Mouse (Mus musculus) ovary, postnatal 36 days (tissue): ENCODE measurements around the gene Tmem200a.
A peak's percentile ranks its signal among the peaks of the same experiment; 100 is the strongest.

Experiments used
- DNase-seq: peaks from one replicate; pipeline ENCODE4 v3.0.0; 2022; ENCODE audit warnings: low spot score, mixed read lengths

The Tmem200a gene

GRCm38 (mm10) chr10:26078521-26079142, at the start of gene Tmem200a:
TSS of gene Tmem200a (minus strand) at chr10:26079052.
- DNase-seq: peak; percentile 44

GRCm38 (mm10) chr10:26119822-26120183, 41.0 kb upstream of the Tmem200a start:
- no peak for DNase-seq

- DNase-seq: no peak
Observed at GRCm38 (mm10) chr10:26119067-26119821, 40.4 kb upstream of the Tmem200a start.

DNA sequence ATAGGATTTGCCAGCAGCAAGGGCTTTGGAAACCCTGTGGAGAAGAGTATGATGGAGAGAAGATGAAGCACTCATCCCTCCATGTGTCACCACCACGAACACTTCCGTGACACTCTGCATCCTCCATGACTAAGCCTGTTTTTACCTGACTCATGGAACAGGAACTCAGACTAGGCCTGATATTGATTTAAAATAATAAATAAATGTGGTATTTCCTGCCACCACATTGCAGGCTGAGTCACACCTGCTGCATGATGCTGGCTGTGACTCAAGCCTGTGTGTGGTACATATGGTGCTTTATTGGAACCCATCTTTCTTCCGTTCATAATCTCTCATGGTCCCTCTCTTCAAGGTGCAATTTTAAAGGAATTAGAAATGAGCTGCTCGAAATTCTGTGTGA, 35.6 kb upstream of the Tmem200a start:
- no peak for DNase-seq

GRCm38 (mm10) chr10:26103330-26103982, 24.6 kb upstream of the Tmem200a start:
- no peak for DNase-seq

DNA sequence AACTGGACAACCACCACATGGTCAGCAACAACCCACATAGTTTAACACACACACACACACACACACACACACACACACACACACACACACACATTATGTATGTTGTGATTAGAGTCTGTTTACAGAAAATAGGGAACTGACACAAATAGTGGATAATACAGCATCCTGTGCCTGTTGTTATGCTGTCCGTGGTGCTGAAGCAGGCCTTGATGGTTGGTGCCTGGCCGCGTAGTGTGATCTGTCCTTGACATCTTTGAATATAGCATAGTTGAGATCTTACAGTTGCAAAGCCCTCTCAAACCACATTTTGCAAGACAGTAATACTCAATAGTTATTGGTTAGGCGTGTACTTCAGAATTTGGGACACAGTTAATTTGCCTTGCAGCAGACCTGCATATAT, 3.2 kb upstream of the Tmem200a start:
- peak; percentile 6 for DNase-seq

DNA sequence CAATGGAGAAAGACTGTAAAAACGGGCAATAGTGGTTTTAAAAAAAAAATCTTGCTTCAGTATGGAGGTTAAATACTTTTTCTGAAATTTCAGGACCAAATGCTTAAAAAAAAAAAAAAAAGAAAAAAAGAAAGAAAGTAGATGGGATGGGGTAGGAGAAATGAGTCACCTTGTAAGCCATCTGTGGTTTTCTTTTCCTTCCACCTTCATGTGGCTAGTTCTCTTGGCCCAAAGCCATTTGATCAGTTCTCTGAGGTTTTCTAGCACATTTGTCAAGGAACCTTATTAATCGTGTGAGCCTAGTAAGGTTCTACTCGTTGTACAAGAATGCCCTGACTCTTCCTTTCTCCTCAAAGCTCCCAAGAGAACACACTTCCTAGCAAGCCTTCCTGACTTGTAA, 826 bp upstream of the Tmem200a start:
- no peak for DNase-seq

DNA sequence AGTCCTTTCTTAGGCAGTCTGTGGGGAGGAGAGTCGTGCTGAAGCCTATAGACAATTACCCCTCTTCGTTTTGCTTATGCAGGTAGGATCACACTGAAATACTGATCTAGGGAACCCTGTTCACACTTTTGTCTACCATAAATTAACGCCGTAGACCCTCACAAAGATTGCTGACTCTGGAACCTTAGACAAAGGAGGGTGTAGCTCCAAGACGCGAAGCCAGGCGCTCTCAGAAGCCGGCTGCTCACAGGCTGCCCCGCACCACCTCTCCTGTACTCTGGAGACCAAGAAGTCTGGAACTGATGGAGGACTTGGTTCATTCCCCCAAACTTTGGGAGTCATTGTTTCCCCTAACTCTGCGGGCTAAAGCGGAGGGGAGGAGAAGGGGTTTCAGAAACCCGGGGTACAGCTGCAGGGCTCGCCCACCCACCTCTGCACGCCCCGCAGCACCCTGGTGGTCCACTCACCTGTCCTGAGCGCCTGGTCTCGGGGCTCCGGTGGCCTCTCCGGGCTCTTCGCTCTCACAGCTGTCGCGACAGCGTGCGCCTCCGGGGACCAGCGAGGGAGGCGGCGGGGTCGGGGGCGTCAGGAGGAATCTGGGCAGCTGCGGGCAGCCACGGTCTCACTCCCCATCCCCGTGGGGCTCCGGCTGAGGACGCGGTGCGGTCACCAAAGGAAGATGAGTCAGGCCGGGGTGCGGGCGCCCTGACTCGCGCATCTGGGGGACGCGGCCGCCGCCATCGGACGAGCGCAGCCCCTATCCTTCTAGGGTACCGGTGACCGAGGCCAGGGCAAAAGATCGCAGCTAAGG, 976 bp downstream of the Tmem200a start, which contains the start of gene Gm9767:
Gene Gm9767 (plus strand): TSS at position 585 of the 811 bp plus-strand sequence.
- DNase-seq: peak; percentile 8

DNA sequence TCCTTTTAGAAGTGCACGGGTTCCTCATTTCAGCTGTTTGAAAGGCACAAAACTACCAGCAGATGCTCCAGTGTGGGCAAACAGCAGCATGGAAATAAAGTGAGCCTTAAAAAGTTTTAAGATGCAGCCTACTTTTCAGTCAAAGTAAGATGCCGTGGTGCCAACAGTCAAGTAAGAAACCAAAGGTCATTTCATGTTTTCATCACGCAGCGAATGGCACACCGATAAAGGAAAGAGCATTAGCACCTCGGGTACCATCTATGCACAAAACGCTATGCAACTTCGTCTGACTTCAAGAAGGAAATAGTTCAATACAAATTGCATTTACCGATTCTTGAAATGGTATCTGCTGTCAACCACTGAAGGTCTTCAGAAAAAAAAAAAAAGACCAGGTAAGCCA, 1.9 kb downstream of the Tmem200a start:
- DNase-seq: no peak

DNA sequence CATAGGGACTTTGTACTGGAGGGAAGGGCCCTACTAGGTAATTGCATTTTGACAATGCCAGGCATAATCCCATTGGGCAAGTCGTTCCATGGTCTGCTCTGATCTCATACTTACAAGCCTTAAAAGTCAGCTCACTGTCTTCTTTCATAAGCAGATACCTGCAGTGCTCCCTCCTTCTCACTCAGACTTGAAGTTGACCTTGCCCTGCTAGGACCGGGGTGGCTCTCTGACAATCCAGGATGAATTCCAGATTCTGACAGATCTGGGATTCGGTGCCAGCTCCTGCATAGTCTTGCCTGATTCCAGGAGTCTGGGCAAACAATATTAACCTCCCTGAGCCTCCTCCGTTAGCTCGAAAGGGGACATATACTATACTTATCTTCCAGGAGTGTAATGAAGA, 6.9 kb downstream of the Tmem200a start:
- DNase-seq: no peak

GRCm38 (mm10) chr10:26063071-26063470, 15.8 kb downstream of the Tmem200a start:
- DNase-seq: no peak

GRCm38 (mm10) chr10:26059662-26060307, 19.1 kb downstream of the Tmem200a start:
- DNase-seq: no peak

GRCm38 (mm10) chr10:26051177-26051576, 27.7 kb downstream of the Tmem200a start:
- DNase-seq: no peak

GRCm38 (mm10) chr10:26034931-26035330, 43.9 kb downstream of the Tmem200a start:
- DNase-seq: peak; percentile 10

DNA sequence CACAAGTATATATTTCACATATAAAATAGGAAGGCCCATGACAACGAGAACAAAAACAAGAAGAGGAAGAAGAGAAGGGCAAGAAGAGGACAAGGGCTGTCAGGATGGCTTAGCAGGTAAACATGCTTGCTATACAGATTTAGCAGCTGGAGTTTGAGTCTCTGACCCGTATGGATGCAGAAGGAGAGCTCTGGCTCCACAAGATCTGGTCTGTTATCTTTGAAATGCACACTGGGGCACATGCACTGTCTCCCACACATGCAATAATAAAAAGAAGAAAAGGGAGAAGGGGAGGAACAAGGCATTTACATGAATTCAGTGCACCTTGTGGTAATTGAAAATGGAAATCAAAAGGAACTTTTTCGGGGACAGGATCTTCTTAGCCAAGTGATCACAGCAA, 60.1 kb downstream of the Tmem200a start:
- DNase-seq: no peak

DNA sequence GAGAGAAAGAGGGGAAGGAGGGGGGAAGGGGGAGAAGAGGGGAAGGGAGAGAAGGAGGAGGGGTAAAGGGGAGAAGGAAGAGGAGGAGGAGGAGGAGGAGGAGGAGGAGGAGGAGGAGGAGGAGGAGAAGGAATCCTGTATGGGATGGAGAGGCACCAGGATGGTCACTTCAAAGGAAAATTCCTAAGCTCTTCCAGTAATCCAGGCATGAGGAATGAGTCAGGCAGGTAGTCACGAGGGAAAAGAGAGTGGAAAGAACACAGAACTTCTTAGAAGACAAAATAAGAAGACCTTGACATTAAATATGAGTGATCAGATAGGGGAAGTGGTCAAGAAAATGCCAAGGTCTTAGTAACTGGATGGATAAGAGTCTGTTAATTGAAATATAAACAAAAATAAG, 64.6 kb downstream of the Tmem200a start:
- DNase-seq: no peak

DNA sequence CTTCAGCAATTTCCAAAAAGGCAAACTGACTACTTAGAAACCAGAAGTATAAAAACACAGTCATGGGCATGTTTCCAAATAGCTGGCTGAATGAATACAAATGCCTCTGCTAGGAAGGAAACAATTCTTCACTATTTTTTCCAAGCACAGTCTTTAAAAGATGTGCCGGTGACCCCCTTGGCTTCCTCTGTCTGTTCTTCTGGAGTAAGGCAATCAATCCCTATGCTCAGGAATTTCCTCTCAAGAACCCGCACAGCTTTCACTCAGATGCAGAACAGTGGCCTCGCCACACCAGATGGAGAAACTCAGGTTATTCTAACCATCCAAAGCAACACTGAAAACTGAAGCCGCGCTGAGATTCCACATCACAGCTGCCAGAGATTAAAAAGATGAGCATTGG, 69.9 kb downstream of the Tmem200a start:
- no peak for DNase-seq

DNA sequence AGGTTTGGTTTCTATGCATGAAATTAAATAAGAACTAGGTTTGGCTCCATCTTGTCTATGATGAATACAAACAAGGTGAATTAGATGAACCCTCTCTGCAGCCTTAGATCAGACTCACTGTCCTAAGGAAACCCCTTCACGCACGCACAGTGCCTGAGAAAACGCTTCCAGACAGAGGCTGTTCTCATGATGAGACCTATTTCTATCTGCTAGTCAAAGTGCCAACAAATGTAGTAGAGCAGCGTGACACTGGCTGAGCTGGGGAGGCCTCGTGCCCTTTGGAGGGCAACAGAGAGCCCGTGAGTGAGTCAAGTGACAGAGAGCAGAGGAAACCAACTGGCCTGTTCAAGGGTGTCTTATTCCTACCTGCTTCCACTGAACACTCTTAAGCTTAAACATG, 73.4 kb downstream of the Tmem200a start:
- DNase-seq: no peak

DNA sequence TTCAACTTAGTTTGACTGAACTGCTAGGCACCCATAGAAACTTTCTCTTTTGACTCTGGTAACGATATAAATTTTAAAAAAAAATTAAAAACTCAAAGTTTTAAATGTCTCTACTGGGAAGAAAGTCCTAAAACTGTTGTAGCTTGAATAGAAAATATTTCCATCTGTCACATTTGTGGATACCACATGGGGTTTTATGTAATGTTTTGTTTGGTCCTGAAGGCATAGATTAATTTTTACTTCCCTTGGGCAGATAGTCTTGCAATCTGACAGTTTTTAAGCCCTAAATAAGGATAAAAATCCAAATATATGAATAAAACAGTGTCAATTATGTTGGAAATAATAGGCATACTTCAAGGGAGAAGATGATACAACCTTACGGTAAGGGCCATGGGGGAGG, 78.0 kb downstream of the Tmem200a start:
- no peak for DNase-seq

GRCm38 (mm10) chr10:25999291-25999930, 79.4 kb downstream of the Tmem200a start:
- no peak for DNase-seq

GRCm38 (mm10) chr10:25984056-25984455, 94.8 kb downstream of the Tmem200a start:
- DNase-seq: no peak
